ENCODE assay signal across 8 mouse cellular contexts in the genomic region with DNA sequence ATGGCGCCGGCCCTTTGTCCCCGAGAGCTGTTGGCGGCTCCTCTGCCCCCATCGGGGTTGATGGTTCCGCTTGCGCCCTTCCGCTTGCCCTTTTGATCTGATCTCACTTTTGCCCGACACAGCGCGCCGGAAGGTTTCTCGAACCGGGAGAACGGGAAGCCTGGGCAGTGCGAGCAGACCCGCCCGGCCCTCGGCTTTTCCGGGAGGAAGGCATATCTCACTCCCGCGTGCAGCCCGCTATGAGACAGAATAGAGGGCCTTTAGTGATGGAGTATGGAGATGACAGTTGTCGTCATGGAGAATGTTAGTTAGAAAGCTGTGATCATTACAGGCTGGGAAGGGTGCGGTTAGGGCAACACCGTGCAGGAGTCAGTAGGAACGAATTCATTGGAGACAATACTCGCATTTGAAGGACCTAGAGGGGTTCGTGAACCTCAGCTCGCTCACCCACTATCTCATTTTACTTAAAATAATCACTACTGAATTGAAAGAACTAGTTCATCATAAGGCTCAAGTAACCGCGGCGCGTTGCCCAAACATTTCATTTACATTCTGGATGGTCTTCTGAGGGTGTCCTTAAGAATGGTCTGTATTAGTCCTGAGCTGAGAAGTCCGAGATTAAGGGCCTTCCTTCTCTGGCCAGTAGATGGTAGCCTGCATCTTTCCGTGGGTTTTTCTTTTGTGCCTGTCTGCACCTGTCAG.
DNase-seq lines count a peak whose midpoint lies in the region; ATAC-seq lines count a peak whose summit lies in the region.

No protein-coding gene starts in this region.

- peak overlapping the region; percentile 100 for H3K27ac ChIP-seq in heart, embryonic 15.5 days
- H3K27ac ChIP-seq in hindbrain, embryonic 13.5 days: peak overlapping the region; percentile 99
- H3K27ac ChIP-seq in midbrain, embryonic 10.5 days (replicated peaks): peak overlapping the region; percentile 99

- H3K9me3 ChIP-seq in heart, embryonic 15.5 days (replicated peaks): no peaks in the 10 kb centered on the region
- no peaks in the 10 kb centered on the region for H3K9me3 ChIP-seq in hindbrain, embryonic 13.5 days
- H3K9me3 ChIP-seq in midbrain, embryonic 10.5 days (replicated peaks): peaks cover 5% of the 10 kb centered on the region; the same call in 1 of the 2 replicates

- peaks cover 21% of the 10 kb centered on the region for H3K4me1 ChIP-seq in heart, embryonic 15.5 days (replicated peaks)
- H3K4me1 ChIP-seq in hindbrain, embryonic 13.5 days (replicated peaks): peaks cover 34% of the 10 kb centered on the region
- H3K4me1 ChIP-seq in midbrain, embryonic 10.5 days: peaks cover 29% of the 10 kb centered on the region

- H3K36me3 ChIP-seq in heart, embryonic 15.5 days: no peaks in the 10 kb centered on the region
- peaks cover 8% of the 10 kb centered on the region; the same call in 1 of the 2 replicates for H3K36me3 ChIP-seq in hindbrain, embryonic 13.5 days
- H3K36me3 ChIP-seq in midbrain, embryonic 10.5 days: peaks cover 16% of the 10 kb centered on the region

- peak overlapping the region; percentile 85 for H3K4me2 ChIP-seq in heart, embryonic 15.5 days
- peak overlapping the region; percentile 69 for H3K4me2 ChIP-seq in hindbrain, embryonic 13.5 days

- peak overlapping the region; percentile 95 for H3K9ac ChIP-seq in heart, embryonic 15.5 days
- peak overlapping the region; percentile 92 for H3K9ac ChIP-seq in hindbrain, embryonic 13.5 days

- DNase-seq in heart, postnatal 4 days: no peak
- DNase-seq in cerebellum, adult 9-11 months: peak; percentile 54
- no peak for DNase-seq in midbrain, embryonic 10.5 days (ENCODE audit: low spot score)
- no peak for DNase-seq in thymus, postnatal 0 days (ENCODE audit: low spot score)
- DNase-seq in spleen, postnatal 4 days (ENCODE audit: low spot score in 2 of 2): no peak

- ATAC-seq in heart, embryonic 15.5 days (replicated peaks; ENCODE audit: insufficient number of reproducible peaks, insufficient read depth, low FRiP score, low read depth): peak; percentile 66
- peak; percentile 28 for ATAC-seq in CD4-positive, CD25-positive, alpha-beta regulatory T cell, adult 4 months
- peak; percentile 79 for ATAC-seq in hindbrain, embryonic 13.5 days (ENCODE audit: low FRiP score)

- 0 out of 2 replicates have a peak, but pooled peaks cover 1% of the 10 kb centered on the region for H3K27me3 ChIP-seq in heart, embryonic 15.5 days
- no peaks in the 10 kb centered on the region for H3K27me3 ChIP-seq in hindbrain, embryonic 13.5 days
- H3K27me3 ChIP-seq in midbrain, embryonic 10.5 days (ENCODE audit: low read depth, poor library complexity, severe bottlenecking): no peaks in the 10 kb centered on the region

- H3K4me3 ChIP-seq in heart, embryonic 15.5 days: peak overlapping the region; percentile 84
- peak overlapping the region; percentile 54 for H3K4me3 ChIP-seq in hindbrain, embryonic 13.5 days
- H3K4me3 ChIP-seq in midbrain, embryonic 10.5 days: peak overlapping the region; percentile 78

- under 1% methylated on average over 36 of the region's 36 CpGs for WGBS in heart, embryonic 15.5 days
- under 1% methylated on average over 36 of the region's 36 CpGs for WGBS in hindbrain, embryonic 13.5 days
- under 1% methylated on average over 36 of the region's 36 CpGs for WGBS in midbrain, embryonic 10.5 days

Comparison
In these comparisons a context has a peak if more than half of its experiments do, and no peak if none do; other contexts are left out.
1. ATAC-seq: peak in every context shown above with its lines; median percentile 79 in hindbrain, embryonic 13.5 days; 66 in heart, embryonic 15.5 days; 28 in CD4-positive, CD25-positive, alpha-beta regulatory T cell, adult 4 months.